Mouse (Mus musculus): ENCODE data around the gene H2al1m. TPM values are rescaled to one million over a fixed set of nuclear protein-coding genes. Genes with fewer than 3 reads are reported as not detected.

H2al1m gene
- polyA plus RNA-seq (2015; fragmentation: Illumina TruSeq; extraction: RNeasy Lipid Tissue Mini Kit (QIAGEN cat#74804); ENCODE audit: insufficient read depth, low replicate concordance): 0.59 TPM

DNA sequence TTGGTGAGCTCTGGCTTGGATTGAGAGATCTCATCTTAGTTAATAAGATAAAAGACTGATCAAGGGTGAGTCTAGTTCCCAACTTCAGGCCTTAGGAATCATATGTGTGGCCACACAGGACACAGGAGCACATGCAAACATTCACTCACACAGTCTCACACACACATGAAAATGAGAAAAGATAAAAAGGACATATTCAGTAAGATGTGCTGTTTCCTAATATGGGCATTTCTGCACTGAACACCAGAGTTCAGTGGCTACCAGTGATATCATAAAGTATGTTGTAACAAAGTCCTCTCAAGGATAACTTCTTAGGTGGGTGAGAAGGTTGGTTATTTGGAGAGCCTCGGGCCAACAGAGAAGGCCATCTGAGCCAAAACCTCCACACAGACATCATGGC, at the start of gene H2al1m:
TSS of gene H2al1m (plus strand) at position 301 of the 400 bp plus-strand sequence.

DNA sequence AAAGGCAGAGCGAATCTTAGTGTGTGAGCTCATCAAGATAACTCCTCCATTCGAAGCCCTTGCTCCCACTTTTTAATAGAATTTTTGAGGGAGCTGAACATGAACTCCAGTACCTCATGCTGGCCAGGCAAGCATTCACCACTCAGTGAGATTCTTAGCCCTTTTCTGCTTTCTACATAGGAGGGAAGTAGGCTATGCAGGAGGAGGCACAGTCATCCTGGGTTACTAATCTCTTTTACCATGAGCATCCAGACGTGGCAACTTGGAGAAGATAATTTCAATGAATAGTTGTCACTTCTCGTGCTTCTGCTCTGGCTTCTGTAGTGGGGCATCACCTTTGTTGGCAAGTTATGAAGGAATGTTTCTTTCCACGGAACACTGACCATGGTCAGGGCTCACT, 26.8 kb upstream of the H2al1m start, which contains the start of gene Gm14862:
TSS of gene Gm14862 (minus strand) at position 134 of the 400 bp plus-strand sequence.

DNA sequence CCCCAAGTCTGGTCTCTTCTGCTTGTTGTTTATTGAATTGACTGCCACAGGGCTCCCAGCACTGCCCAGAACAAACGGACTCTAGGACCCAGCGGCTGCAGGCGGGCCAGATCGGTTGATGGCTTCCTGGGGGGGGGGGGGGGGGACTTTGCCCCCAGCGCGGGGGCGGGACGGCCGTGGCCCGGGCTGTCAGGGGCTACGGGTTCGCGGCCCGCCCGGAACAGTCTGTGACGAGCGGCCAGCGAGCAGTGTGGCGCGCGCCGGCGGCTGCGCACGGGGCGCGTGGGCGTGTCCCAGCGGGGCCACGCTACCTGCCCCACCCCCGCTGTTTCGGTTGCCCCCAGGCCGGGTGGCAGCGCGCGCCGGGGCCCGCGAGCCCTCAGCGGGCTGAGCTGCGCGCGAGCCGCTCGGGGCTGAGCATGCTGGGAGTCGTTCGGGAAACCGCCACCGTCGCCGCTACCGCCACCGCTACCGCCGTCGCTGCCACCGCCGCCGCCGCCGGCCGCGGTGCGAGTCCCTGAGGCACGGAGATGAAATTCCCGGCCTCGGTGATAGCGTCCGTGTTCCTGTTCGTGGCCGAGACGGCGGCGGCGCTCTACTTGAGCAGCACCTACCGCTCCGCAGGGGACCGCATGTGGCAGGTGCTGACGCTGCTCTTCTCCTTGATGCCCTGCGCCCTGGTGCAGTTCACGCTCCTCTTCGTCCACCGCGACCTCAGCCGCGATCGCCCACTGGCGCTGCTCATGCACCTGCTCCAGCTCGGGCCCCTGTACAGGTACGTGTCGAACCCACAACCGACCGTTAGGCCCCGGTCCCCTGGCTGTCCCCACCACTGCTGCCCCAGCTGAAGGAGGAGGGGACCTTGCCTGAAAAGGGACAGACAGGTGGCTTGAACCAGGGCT, 10.9 kb upstream of the H2al1m start, which contains the start of gene Xk:
TSS of gene Xk (plus strand) at position 297 of the 902 bp plus-strand sequence.

Other genes starting within 250 kb of the H2al1m start
- gene Fthl17f, start 220.7 kb upstream of the H2al1m start, polyA plus RNA-seq (2015; fragmentation: Illumina TruSeq; extraction: RNeasy Lipid Tissue Mini Kit (QIAGEN cat#74804); ENCODE audit: insufficient read depth, low replicate concordance): not detected
- not detected for gene 4930402K13Rik, start 179.2 kb upstream of the H2al1m start, polyA plus RNA-seq (2015; fragmentation: Illumina TruSeq; extraction: RNeasy Lipid Tissue Mini Kit (QIAGEN cat#74804); ENCODE audit: insufficient read depth, low replicate concordance)
- 0.72 TPM for gene Lancl3, start 83.9 kb upstream of the H2al1m start, polyA plus RNA-seq (2015; fragmentation: Illumina TruSeq; extraction: RNeasy Lipid Tissue Mini Kit (QIAGEN cat#74804); ENCODE audit: insufficient read depth, low replicate concordance)
- gene Gm14862, start 26.9 kb upstream of the H2al1m start, polyA plus RNA-seq (2015; fragmentation: Illumina TruSeq; extraction: RNeasy Lipid Tissue Mini Kit (QIAGEN cat#74804); ENCODE audit: insufficient read depth, low replicate concordance): not detected
- 4.0 TPM for gene Xk, start 11.0 kb upstream of the H2al1m start, polyA plus RNA-seq (2015; fragmentation: Illumina TruSeq; extraction: RNeasy Lipid Tissue Mini Kit (QIAGEN cat#74804); ENCODE audit: insufficient read depth, low replicate concordance)
- not detected for gene H2al1k, start 66.9 kb downstream of the H2al1m start, polyA plus RNA-seq (2015; fragmentation: Illumina TruSeq; extraction: RNeasy Lipid Tissue Mini Kit (QIAGEN cat#74804); ENCODE audit: insufficient read depth, low replicate concordance)
- gene Cybb, start 204.0 kb downstream of the H2al1m start, polyA plus RNA-seq (2015; fragmentation: Illumina TruSeq; extraction: RNeasy Lipid Tissue Mini Kit (QIAGEN cat#74804); ENCODE audit: insufficient read depth, low replicate concordance): 192 TPM